Comparison of ENCODE assay signal across 7 mouse cellular contexts in the genomic region with DNA sequence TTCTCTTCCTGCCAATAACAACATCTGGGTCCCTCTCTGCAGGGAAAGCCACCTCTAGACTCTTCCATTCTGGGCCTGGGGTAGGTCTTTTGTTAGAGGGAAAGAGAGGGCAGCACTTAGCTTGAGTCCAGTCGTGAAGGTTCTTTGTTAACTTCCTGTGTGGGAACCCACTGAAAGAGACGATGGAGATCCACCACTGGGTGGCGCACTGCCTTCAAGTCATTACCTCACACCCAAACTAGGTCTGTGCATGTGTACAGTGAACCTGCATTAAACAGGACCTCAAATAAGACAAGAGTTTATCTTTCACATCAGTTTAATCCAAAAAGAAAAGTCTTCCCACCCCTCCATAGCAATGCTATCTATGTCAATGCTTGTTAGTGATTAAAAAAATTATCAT. TPM values are rescaled to one million over a fixed set of nuclear protein-coding genes. Genes with fewer than 3 reads are reported as not detected.
DNase-seq lines count a peak whose midpoint lies in the region; ATAC-seq and TF ChIP-seq lines count a peak whose summit lies in the region.

No protein-coding gene starts in this region.

- H3K27ac ChIP-seq in hindbrain, embryonic 15.5 days (replicated peaks), result no peak overlapping the region

- H3K9ac ChIP-seq in hindbrain, embryonic 15.5 days, result no peak overlapping the region

- peak; percentile 78 for ATAC-seq in hindbrain, embryonic 15.5 days (ENCODE audit: low FRiP score, low read depth)

- TF ChIP-seq CTCF in brain, embryonic 14.5 days (IDR thresholded peaks at IDR 0.05; ENCODE audit: borderline replicate concordance, extremely low read depth, insufficient read depth, insufficient read length), result peak; percentile 80

- no peak for TF ChIP-seq POLR2A in brain, embryonic 14.5 days (IDR thresholded peaks at IDR 0.05; ENCODE audit: borderline replicate concordance, extremely low read depth, insufficient read depth, insufficient read length, poor library complexity, severe bottlenecking)

- no peak overlapping the region for H3K4me3 ChIP-seq in hindbrain, embryonic 15.5 days

- no peaks in the 10 kb centered on the region for H3K4me1 ChIP-seq in hindbrain, embryonic 15.5 days (replicated peaks)

- no peaks in the 10 kb centered on the region for H3K9me3 ChIP-seq in hindbrain, embryonic 15.5 days

- no peaks in the 10 kb centered on the region for H3K27me3 ChIP-seq in hindbrain, embryonic 15.5 days

- H3K36me3 ChIP-seq in hindbrain, embryonic 15.5 days, result no peaks in the 10 kb centered on the region

- peak; percentile 16 for DNase-seq in MN1 (ENCODE audit: low spot score)
- DNase-seq in brain, embryonic 14.5 days (ENCODE audit: low read depth), result peak; percentile 75
- DNase-seq in forelimb bud, embryonic 11.5 days (ENCODE audit: low read depth, low spot score), result peak; percentile 68
- DNase-seq in layer of hippocampus, postnatal 25 days (ENCODE audit: extremely low spot score in 1 of 2, low spot score in 1 of 2), result peak; percentile 54 to 87
- DNase-seq in lung, postnatal 4 days, result peak; percentile 42 to 74
- DNase-seq in right cerebral cortex, postnatal 25 days, result peak; percentile 55

- no peak overlapping the region for H3K4me2 ChIP-seq in hindbrain, embryonic 15.5 days

- WGBS in hindbrain, embryonic 15.5 days, result 3% methylated on average over 3 of the region's 3 CpGs

RNA-seq across cellular contexts. Expression of gene Vmn2r27, which starts 31.0 kb away (rescaled TPM):
- not detected in 2 replicates for polyA plus RNA-seq in brain, embryonic 14.5 days (2012; rRNA removed)
- polyA plus RNA-seq in hindbrain, embryonic 15.5 days (2015; fragmentation: Nextera tagmentation; extraction: Ambion mirVana), result not detected in 2 replicates
- total RNA-seq in layer of hippocampus, postnatal 25 days (2021), result not detected

RNA-seq across cellular contexts. Expression of gene Cd163, which starts 41.8 kb away (rescaled TPM):
- polyA plus RNA-seq in brain, embryonic 14.5 days (2012; rRNA removed), result 0.09 and 0.19 TPM in 2 replicates
- 0.66 and 0.93 TPM in 2 replicates for polyA plus RNA-seq in hindbrain, embryonic 15.5 days (2015; fragmentation: Nextera tagmentation; extraction: Ambion mirVana)
- total RNA-seq in layer of hippocampus, postnatal 25 days (2021), result 1 to 10 TPM in 1 of 2 experiments, under 1 TPM in 1; 0.87 to 2.4 TPM

Comparison
In these comparisons a context has a peak if more than half of its experiments do, and no peak if none do; other contexts are left out.
1. DNase-seq: peak in every context shown above with its lines; median percentile 75 in brain, embryonic 14.5 days; 70 in layer of hippocampus, postnatal 25 days; 68 in forelimb bud, embryonic 11.5 days; 58 in lung, postnatal 4 days; 55 in right cerebral cortex, postnatal 25 days; 16 in MN1.